Mouse (Mus musculus): Measurements from ENCODE around the gene Fbxl15. TPM values are rescaled to one million over a fixed set of nuclear protein-coding genes. Genes with fewer than 3 reads are reported as not detected.

Gene Fbxl15
- polyA plus RNA-seq, 1 experiment from 2014 or later: 13.2 TPM

GRCm38 (mm10) chr19:46327531-46328064, 386 bp upstream of the Fbxl15 start:
- DNase-seq (ENCODE audit: low spot score): no peak
- peaks cover 7% of the 10 kb centered on the region for H3K4me1 ChIP-seq (replicated peaks; ENCODE audit: control insufficient read depth, insufficient read depth)
- peak overlapping the region; percentile 99 for H3K4me2 ChIP-seq (replicated peaks; ENCODE audit: low read depth)
- H3K27ac ChIP-seq (replicated peaks): peak overlapping the region; percentile 81
- no peaks in the 10 kb centered on the region; the same call in 1 of the 2 replicates for H3K27me3 ChIP-seq (ENCODE audit: control insufficient read depth, insufficient read depth, low read length)
- peak overlapping the region; percentile 65 for H3K9ac ChIP-seq (ENCODE audit: low read length)
- peak overlapping the region; percentile 65 for H3K4me3 ChIP-seq (ENCODE audit: low read depth, low read length)
- H3K9me3 ChIP-seq (ENCODE audit: control insufficient read depth, low read length): no peaks in the 10 kb centered on the region
- WGBS: 26% methylated on average over 14 of the region's 14 CpGs
- peaks cover 9% of the 10 kb centered on the region for H3K36me3 ChIP-seq (ENCODE audit: control insufficient read depth, insufficient read depth, low read length)
- TF ChIP-seq EP300 (optimal IDR thresholded peaks at IDR 0.05) (no peak), CTCF (IDR thresholded peaks at IDR 0.05; ENCODE audit: low read depth) (no peak)
- no peak for ATAC-seq (ENCODE audit: low FRiP score, low TSS enrichment)

DNA sequence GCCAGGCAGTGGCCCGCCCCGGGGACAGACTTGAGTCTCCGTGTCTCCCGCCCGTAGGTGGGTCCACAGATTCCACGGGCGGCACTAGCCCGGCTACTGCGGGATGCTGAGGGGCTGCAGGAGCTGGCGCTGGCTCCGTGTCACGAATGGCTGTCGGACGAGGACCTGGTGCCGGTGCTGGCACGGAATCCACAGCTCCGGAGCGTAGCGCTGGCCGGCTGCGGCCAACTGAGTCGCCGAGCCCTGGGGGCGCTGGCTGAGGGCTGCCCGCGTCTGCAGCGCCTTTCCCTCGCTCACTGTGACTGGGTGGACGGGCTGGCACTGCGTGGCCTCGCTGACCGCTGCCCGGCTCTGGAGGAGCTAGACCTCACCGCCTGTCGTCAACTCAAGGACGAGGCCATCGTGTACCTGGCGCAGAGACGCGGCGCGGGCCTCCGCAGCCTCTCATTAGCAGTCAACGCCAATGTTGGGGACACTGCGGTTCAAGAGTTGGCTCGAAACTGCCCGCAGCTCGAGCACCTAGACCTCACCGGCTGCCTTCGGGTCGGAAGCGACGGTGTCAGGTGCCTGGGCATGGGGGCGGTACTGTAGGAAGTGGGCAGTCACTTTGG, 1.2 kb downstream of the Fbxl15 start:
- H3K9me3 ChIP-seq (ENCODE audit: control insufficient read depth, low read length): no peaks in the 10 kb centered on the region
- TF ChIP-seq CTCF (IDR thresholded peaks at IDR 0.05; ENCODE audit: low read depth): no peak
- no peak for TF ChIP-seq EP300 (optimal IDR thresholded peaks at IDR 0.05)
- H3K9ac ChIP-seq (ENCODE audit: low read length): peak overlapping the region; percentile 65
- ATAC-seq (ENCODE audit: low FRiP score, low TSS enrichment): peak; percentile 3; the same call in 1 of the 2 replicates
- peaks cover 9% of the 10 kb centered on the region for H3K36me3 ChIP-seq (ENCODE audit: control insufficient read depth, insufficient read depth, low read length)
- H3K27me3 ChIP-seq (ENCODE audit: control insufficient read depth, insufficient read depth, low read length): no peaks in the 10 kb centered on the region; the same call in 1 of the 2 replicates
- DNase-seq (ENCODE audit: low spot score): no peak
- peak overlapping the region; percentile 99 for H3K4me2 ChIP-seq (replicated peaks; ENCODE audit: low read depth)
- WGBS: 2% methylated on average over 54 of the region's 54 CpGs
- H3K27ac ChIP-seq (replicated peaks): peak overlapping the region; percentile 81
- H3K4me1 ChIP-seq (replicated peaks; ENCODE audit: control insufficient read depth, insufficient read depth): peaks cover 7% of the 10 kb centered on the region
- H3K4me3 ChIP-seq (ENCODE audit: low read depth, low read length): peak overlapping the region; percentile 65

- no peak for TF ChIP-seq EP300 (optimal IDR thresholded peaks at IDR 0.05)
- TF ChIP-seq CTCF (IDR thresholded peaks at IDR 0.05; ENCODE audit: low read depth): peak; percentile 97
- no peak overlapping the region for H3K4me3 ChIP-seq (ENCODE audit: low read depth, low read length)
- peak; percentile 91 for DNase-seq (ENCODE audit: low spot score)
- WGBS: 5% methylated on average over 16 of the region's 16 CpGs
- H3K27ac ChIP-seq (replicated peaks): no peak overlapping the region
- H3K9ac ChIP-seq (ENCODE audit: low read length): no peak overlapping the region
- ATAC-seq (ENCODE audit: low FRiP score, low TSS enrichment): peak; percentile 74
- H3K36me3 ChIP-seq (ENCODE audit: control insufficient read depth, insufficient read depth, low read length): peaks cover 9% of the 10 kb centered on the region
- peaks cover 7% of the 10 kb centered on the region for H3K4me1 ChIP-seq (replicated peaks; ENCODE audit: control insufficient read depth, insufficient read depth)
- no peaks in the 10 kb centered on the region for H3K9me3 ChIP-seq (ENCODE audit: control insufficient read depth, low read length)
- 0 out of 2 replicates have a peak overlapping the region, but pooled peaks have one; percentile 20 for H3K4me2 ChIP-seq (replicated peaks; ENCODE audit: low read depth)
- no peaks in the 10 kb centered on the region; the same call in 1 of the 2 replicates for H3K27me3 ChIP-seq (ENCODE audit: control insufficient read depth, insufficient read depth, low read length)
These were observed 2.0 kb downstream of the Fbxl15 start for GRCm38 (mm10) chr19:46329951-46330350.

DNA sequence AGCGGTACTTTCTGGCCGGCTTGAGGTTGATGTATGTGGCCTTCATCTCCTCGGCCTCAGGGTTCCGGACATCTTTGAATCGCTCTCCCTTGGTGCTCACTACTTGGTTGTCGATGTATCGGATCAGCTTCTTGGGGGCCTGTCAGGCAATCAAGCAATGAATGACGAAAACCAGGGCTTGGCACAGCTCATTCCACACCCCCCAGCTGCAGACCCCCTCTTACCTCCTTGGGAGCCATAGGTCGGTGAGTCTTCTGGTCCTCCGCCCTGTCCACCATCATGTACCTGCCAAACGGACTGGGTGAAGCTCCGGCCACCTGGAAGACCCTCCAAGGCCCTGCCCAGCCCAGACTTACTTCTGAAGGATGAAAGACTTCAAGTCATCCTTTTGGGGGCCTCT, 2.7 kb downstream of the Fbxl15 start:
- Histone ChIP-seq H3K4me3 (ENCODE audit: low read depth, low read length) (no peak overlapping the region), H3K36me3 (ENCODE audit: control insufficient read depth, insufficient read depth, low read length) (peaks cover 9% of the 10 kb centered on the region), H3K27me3 (ENCODE audit: control insufficient read depth, insufficient read depth, low read length) (no peaks in the 10 kb centered on the region; the same call in 1 of the 2 replicates), H3K9ac (ENCODE audit: low read length) (no peak overlapping the region), H3K4me2 (replicated peaks; ENCODE audit: low read depth) (no peak overlapping the region), H3K4me1 (replicated peaks; ENCODE audit: control insufficient read depth, insufficient read depth) (peaks cover 7% of the 10 kb centered on the region), H3K27ac (replicated peaks) (no peak overlapping the region), H3K9me3 (ENCODE audit: control insufficient read depth, low read length) (no peaks in the 10 kb centered on the region)
- DNase-seq (ENCODE audit: low spot score) (no peak), ATAC-seq (ENCODE audit: low FRiP score, low TSS enrichment) (no peak)
- no peak for TF ChIP-seq EP300 (optimal IDR thresholded peaks at IDR 0.05)
- no peak for TF ChIP-seq CTCF (IDR thresholded peaks at IDR 0.05; ENCODE audit: low read depth)
- 95% methylated on average over 12 of the region's 12 CpGs for WGBS

DNA sequence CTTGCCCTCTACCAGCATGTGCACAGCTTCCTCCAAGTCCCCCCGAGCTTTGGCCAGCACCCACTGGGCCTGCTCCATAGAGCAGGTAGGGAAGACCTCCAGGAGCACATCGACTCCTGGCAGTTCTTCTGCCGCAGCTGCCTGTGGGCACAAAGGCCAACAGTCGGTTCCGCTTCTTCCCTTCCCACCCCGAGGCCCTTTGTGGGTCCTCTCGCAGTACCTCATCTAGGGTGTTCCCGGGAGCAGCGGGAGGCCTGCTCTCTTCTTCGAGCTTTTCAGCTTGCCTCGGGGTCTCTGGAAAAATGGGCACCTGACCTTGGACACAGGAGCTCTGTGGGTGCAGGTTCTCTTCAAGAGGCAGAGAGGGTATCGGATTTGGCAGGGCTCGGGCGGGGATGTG, 3.3 kb downstream of the Fbxl15 start:
- Histone ChIP-seq H3K4me1 (replicated peaks; ENCODE audit: control insufficient read depth, insufficient read depth) (peaks cover 7% of the 10 kb centered on the region), H3K9me3 (ENCODE audit: control insufficient read depth, low read length) (no peaks in the 10 kb centered on the region), H3K27me3 (ENCODE audit: control insufficient read depth, insufficient read depth, low read length) (no peaks in the 10 kb centered on the region; the same call in 1 of the 2 replicates), H3K27ac (replicated peaks) (no peak overlapping the region), H3K9ac (ENCODE audit: low read length) (no peak overlapping the region), H3K36me3 (ENCODE audit: control insufficient read depth, insufficient read depth, low read length) (peaks cover 9% of the 10 kb centered on the region), H3K4me2 (replicated peaks; ENCODE audit: low read depth) (no peak overlapping the region), H3K4me3 (ENCODE audit: low read depth, low read length) (no peak overlapping the region)
- 93% methylated on average over 14 of the region's 14 CpGs for WGBS
- TF ChIP-seq EP300 (optimal IDR thresholded peaks at IDR 0.05) (no peak), CTCF (IDR thresholded peaks at IDR 0.05; ENCODE audit: low read depth) (no peak)
- no peak for ATAC-seq (ENCODE audit: low FRiP score, low TSS enrichment)
- no peak for DNase-seq (ENCODE audit: low spot score)

DNA sequence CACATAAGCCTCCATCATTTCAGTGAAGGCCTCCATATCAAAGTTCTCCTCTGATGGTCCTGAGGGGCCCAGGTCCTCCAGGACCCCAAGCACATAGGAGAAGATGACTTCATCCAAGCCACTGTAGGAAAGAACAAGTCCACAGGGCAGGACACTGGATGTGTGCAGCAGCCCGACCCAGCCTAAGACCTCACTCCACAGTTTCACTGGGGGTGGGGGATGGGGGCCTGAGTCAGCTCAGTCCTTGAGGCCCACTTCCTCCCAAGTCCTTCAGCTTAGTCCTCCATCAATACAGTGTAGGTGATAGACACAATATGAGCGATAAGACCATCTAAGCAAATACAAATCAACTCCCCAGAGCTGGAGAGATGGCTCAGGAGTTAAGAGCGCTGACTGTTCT, 4.0 kb downstream of the Fbxl15 start:
- WGBS: 83% methylated on average over 3 of the region's 3 CpGs
- no peaks in the 10 kb centered on the region for H3K27me3 ChIP-seq (ENCODE audit: control insufficient read depth, insufficient read depth, low read length)
- no peak overlapping the region for H3K4me2 ChIP-seq (replicated peaks; ENCODE audit: low read depth)
- DNase-seq (ENCODE audit: low spot score) (no peak), ATAC-seq (ENCODE audit: low FRiP score, low TSS enrichment) (no peak)
- no peak overlapping the region for H3K9ac ChIP-seq (ENCODE audit: low read length)
- no peak overlapping the region for H3K4me3 ChIP-seq (ENCODE audit: low read depth, low read length)
- H3K27ac ChIP-seq (replicated peaks): no peak overlapping the region
- H3K9me3 ChIP-seq (ENCODE audit: control insufficient read depth, low read length): no peaks in the 10 kb centered on the region
- peaks cover 7% of the 10 kb centered on the region for H3K4me1 ChIP-seq (replicated peaks; ENCODE audit: control insufficient read depth, insufficient read depth)
- TF ChIP-seq EP300 (optimal IDR thresholded peaks at IDR 0.05) (no peak), CTCF (IDR thresholded peaks at IDR 0.05; ENCODE audit: low read depth) (no peak)
- H3K36me3 ChIP-seq (ENCODE audit: control insufficient read depth, insufficient read depth, low read length): peaks cover 9% of the 10 kb centered on the region

Measured in stomach, postnatal 0 days (tissue).